Mouse (Mus musculus): Measurements from ENCODE around the gene Cyp2j6. TPM values are rescaled to one million over a fixed set of nuclear protein-coding genes. Genes with fewer than 3 reads are reported as not detected.

The Cyp2j6 gene
- polyA plus RNA-seq, 1 experiment from 2014 or later = 4.1 TPM

GRCm38 (mm10) chr4:96545976-96546375, 7.5 kb downstream of the Cyp2j6 start:
- 0 out of 2 replicates have a peak, but pooled peaks cover under 1% of the 10 kb centered on the region for H3K4me1 ChIP-seq
- H3K27me3 ChIP-seq (replicated peaks) = no peaks in the 10 kb centered on the region

GRCm38 (mm10) chr4:96525772-96526171, 27.7 kb downstream of the Cyp2j6 start:
- Histone ChIP-seq H3K36me3 (peaks cover 23% of the 10 kb centered on the region), H3K4me2 (no peak overlapping the region), H3K9ac (no peak overlapping the region), H3K27me3 (replicated peaks) (no peaks in the 10 kb centered on the region), H3K9me3 (no peaks in the 10 kb centered on the region), H3K4me3 (no peak overlapping the region), H3K4me1 (no peaks in the 10 kb centered on the region), H3K27ac (replicated peaks) (no peak overlapping the region)
- WGBS = 23% methylated on average over 1 of the region's 1 CpGs
- no peak for ATAC-seq (ENCODE audit: extremely low read depth, insufficient number of reproducible peaks, low FRiP score, low TSS enrichment)

More at GRCm38 (mm10) chr4:96545976-96546375, 7.5 kb downstream of the Cyp2j6 start:
- ATAC-seq (ENCODE audit: extremely low read depth, insufficient number of reproducible peaks, low FRiP score, low TSS enrichment) = no peak
- WGBS = 50% methylated on average over 1 of the region's 1 CpGs
- Histone ChIP-seq H3K4me3 (no peak overlapping the region), H3K4me2 (no peak overlapping the region), H3K9me3 (no peaks in the 10 kb centered on the region), H3K9ac (no peak overlapping the region), H3K27ac (replicated peaks) (no peak overlapping the region), H3K36me3 (no peaks in the 10 kb centered on the region)

- ATAC-seq (ENCODE audit: extremely low read depth, insufficient number of reproducible peaks, low FRiP score, low TSS enrichment) = no peak
- 73% methylated on average over 2 of the region's 2 CpGs for WGBS
Measured at GRCm38 (mm10) chr4:96522256-96522655, 31.2 kb downstream of the Cyp2j6 start.

GRCm38 (mm10) chr4:96510083-96510482, 43.4 kb downstream of the Cyp2j6 start:
- Histone ChIP-seq H3K4me1 (no peaks in the 10 kb centered on the region), H3K9me3 (no peaks in the 10 kb centered on the region), H3K36me3 (no peaks in the 10 kb centered on the region), H3K4me2 (no peak overlapping the region), H3K9ac (no peak overlapping the region), H3K4me3 (no peak overlapping the region), H3K27me3 (replicated peaks) (no peaks in the 10 kb centered on the region), H3K27ac (replicated peaks) (no peak overlapping the region)
- no peak for ATAC-seq (ENCODE audit: extremely low read depth, insufficient number of reproducible peaks, low FRiP score, low TSS enrichment)
- WGBS = 70% methylated on average over 3 of the region's 3 CpGs

More at GRCm38 (mm10) chr4:96522256-96522655, 31.2 kb downstream of the Cyp2j6 start:
- Histone ChIP-seq H3K9ac (no peak overlapping the region), H3K4me1 (no peaks in the 10 kb centered on the region), H3K9me3 (no peaks in the 10 kb centered on the region), H3K4me3 (no peak overlapping the region), H3K4me2 (no peak overlapping the region), H3K36me3 (peaks cover 24% of the 10 kb centered on the region), H3K27me3 (replicated peaks) (no peaks in the 10 kb centered on the region), H3K27ac (replicated peaks) (no peak overlapping the region)

- Histone ChIP-seq H3K27ac (replicated peaks) (no peak within 1 kb of the TSS), H3K27me3 (replicated peaks) (no peaks in the 10 kb centered on the region), H3K4me1 (no peaks in the 10 kb centered on the region), H3K4me2 (no peak within 1 kb of the TSS), H3K9me3 (no peaks in the 10 kb centered on the region), H3K4me3 (no peak within 1 kb of the TSS), H3K36me3 (no peaks in the 10 kb centered on the region), H3K9ac (no peak within 1 kb of the TSS)
- WGBS = 60% methylated on average over 1 of the region's 1 CpGs
- no peak for ATAC-seq (ENCODE audit: extremely low read depth, insufficient number of reproducible peaks, low FRiP score, low TSS enrichment)
Measured at GRCm38 (mm10) chr4:96507286-96507685, 46.2 kb downstream of the Cyp2j6 start, which contains the start of gene Cyp2j8. TSS of gene Cyp2j8 (minus strand) at chr4:96507386.

Other genes with a start within 250 kb of the Cyp2j6 start
- gene Cyp2j11, start 205.0 kb downstream of the Cyp2j6 start, polyA plus RNA-seq (2015; fragmentation: Nextera tagmentation; extraction: Ambion mirVana) = not detected in 2 replicates
- gene Cyp2j8, start 46.3 kb downstream of the Cyp2j6 start, polyA plus RNA-seq (2015; fragmentation: Nextera tagmentation; extraction: Ambion mirVana) = not detected in 2 replicates
- 0.63 and 1.0 TPM in 2 replicates for gene Cyp2j9, start 37.9 kb upstream of the Cyp2j6 start, polyA plus RNA-seq (2015; fragmentation: Nextera tagmentation; extraction: Ambion mirVana)
- not detected in 2 replicates for gene Cyp2j5, start 110.5 kb upstream of the Cyp2j6 start, polyA plus RNA-seq (2015; fragmentation: Nextera tagmentation; extraction: Ambion mirVana)
- gene Gm12695, start 231.5 kb upstream of the Cyp2j6 start, polyA plus RNA-seq (2015; fragmentation: Nextera tagmentation; extraction: Ambion mirVana) = not detected in 2 replicates

Data from heart, embryonic 13.5 days (tissue).